Mouse (Mus musculus): ENCODE data around the gene St3gal4. TPM values are rescaled to one million over a fixed set of nuclear protein-coding genes. Genes with fewer than 3 reads are reported as not detected.

St3gal4 gene
- polyA plus RNA-seq, 1 experiment: 6.7 TPM

DNA sequence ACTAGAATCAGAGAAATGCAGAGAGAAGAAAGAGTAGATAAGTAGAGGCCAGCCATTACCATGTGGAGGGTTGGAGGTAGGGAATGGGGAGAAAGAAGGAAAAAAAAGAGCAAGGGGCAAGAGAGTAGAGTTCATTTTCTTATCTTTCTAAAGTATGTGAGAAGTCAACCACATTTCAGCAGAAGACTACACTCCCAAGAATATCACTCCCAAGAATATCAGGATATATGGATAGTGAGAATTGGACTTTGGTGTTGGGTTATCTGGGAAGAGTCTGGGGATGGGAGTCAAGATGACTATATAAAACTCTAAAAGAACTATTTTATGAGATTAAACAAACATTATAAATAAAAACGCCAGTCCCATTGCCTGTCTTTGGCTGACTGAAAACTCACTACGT lies 26.2 kb downstream of the St3gal4 start:
- TF ChIP-seq POLR2A (IDR thresholded peaks at IDR 0.05; ENCODE audit: control insufficient read depth, low read depth, low read length): no peak
- no peak for TF ChIP-seq CTCF (IDR thresholded peaks at IDR 0.05; ENCODE audit: control insufficient read depth, insufficient read depth, insufficient replicate concordance, low read depth, low read length)
- H3K27me3 ChIP-seq (ENCODE audit: control insufficient read depth, insufficient read depth, low read length): no peaks in the 10 kb centered on the region

DNA sequence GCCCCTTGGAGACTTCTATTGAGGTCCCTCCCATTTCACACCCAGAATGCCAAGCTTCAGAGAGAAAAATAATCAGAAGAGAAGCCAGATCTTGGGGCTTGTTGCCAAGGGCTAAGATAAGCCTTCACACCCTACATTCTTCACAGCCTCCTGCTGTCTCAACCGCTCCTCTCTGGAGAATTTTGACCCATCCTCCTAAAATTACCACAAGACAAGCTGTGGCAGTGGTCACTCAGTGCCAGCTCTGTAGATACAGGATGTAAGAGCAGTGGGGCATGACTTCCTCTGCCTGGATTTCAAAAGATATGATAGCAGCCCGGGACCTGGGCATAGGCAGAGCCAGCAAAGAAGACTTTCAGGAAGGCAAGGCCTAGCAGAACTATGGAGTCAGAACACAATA lies 57.6 kb downstream of the St3gal4 start:
- no peaks in the 10 kb centered on the region for H3K27me3 ChIP-seq (ENCODE audit: control insufficient read depth, insufficient read depth, low read length)
- H3K4me3 ChIP-seq (ENCODE audit: control insufficient read depth, low read depth, low read length): no peak overlapping the region
- no peaks in the 10 kb centered on the region for H3K36me3 ChIP-seq (ENCODE audit: control insufficient read depth, insufficient read depth, low read length)
- no peak overlapping the region for H3K27ac ChIP-seq (ENCODE audit: control insufficient read depth, insufficient read depth, low read depth, low read length)
- H3K4me1 ChIP-seq (ENCODE audit: control insufficient read depth, insufficient read depth, low read length): no peaks in the 10 kb centered on the region
- no peak for TF ChIP-seq POLR2A (IDR thresholded peaks at IDR 0.05; ENCODE audit: control insufficient read depth, low read depth, low read length)
- no peak for TF ChIP-seq CTCF (IDR thresholded peaks at IDR 0.05; ENCODE audit: control insufficient read depth, insufficient read depth, insufficient replicate concordance, low read depth, low read length)

More for the DNA sequence above, 26.2 kb downstream of the St3gal4 start:
- no peak overlapping the region for H3K27ac ChIP-seq (ENCODE audit: control insufficient read depth, insufficient read depth, low read depth, low read length)
- H3K4me3 ChIP-seq (ENCODE audit: control insufficient read depth, low read depth, low read length): no peak overlapping the region
- H3K4me1 ChIP-seq (ENCODE audit: control insufficient read depth, insufficient read depth, low read length): no peaks in the 10 kb centered on the region
- no peaks in the 10 kb centered on the region for H3K36me3 ChIP-seq (ENCODE audit: control insufficient read depth, insufficient read depth, low read length)

GRCm38 (mm10) chr9:35059881-35060280 lies 59.2 kb downstream of the St3gal4 start:
- Histone ChIP-seq H3K4me3 (ENCODE audit: control insufficient read depth, low read depth, low read length) (no peak overlapping the region), H3K36me3 (ENCODE audit: control insufficient read depth, insufficient read depth, low read length) (no peaks in the 10 kb centered on the region), H3K27me3 (ENCODE audit: control insufficient read depth, insufficient read depth, low read length) (no peaks in the 10 kb centered on the region), H3K27ac (ENCODE audit: control insufficient read depth, insufficient read depth, low read depth, low read length) (no peak overlapping the region), H3K4me1 (ENCODE audit: control insufficient read depth, insufficient read depth, low read length) (no peaks in the 10 kb centered on the region; the same call in 1 of the 2 replicates)
- TF ChIP-seq CTCF (IDR thresholded peaks at IDR 0.05; ENCODE audit: control insufficient read depth, insufficient read depth, insufficient replicate concordance, low read depth, low read length) (no peak), POLR2A (IDR thresholded peaks at IDR 0.05; ENCODE audit: control insufficient read depth, low read depth, low read length) (no peak)

DNA sequence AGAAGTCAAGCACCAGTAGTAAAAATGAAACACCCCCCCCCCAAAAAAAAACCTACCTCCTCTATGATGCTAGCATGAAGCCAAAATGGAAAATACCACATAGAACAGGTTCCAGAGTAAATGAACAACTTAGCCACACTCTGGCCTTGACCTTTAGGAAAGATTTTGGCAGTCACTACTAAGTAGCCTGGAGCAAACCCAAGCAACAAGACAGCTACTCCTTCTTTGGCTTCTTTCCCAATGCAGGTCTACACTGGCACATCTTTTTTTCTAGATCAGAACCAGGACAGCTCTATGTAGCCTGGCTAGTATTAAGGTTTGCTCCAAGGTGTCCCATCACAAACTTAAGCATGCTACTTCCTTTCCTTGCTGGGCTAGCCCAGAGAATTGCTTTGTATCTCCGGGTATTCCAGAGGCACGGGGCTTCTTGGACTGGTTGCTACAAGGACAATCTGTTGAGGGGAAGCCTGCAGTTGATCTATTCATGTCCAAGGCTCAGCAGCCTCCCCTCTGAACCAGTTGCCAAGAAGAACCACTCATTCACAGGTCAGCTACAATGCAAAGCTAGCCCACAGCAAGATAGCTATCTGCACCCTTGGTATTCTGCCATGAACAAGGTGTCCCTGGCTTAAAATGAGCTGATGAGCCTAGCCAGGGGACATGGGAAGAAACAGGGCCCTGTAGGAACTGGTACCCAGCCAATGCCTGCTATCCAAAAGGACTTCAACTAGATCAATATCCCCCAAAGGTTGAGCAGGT lies 60.3 kb downstream of the St3gal4 start:
- Histone ChIP-seq H3K27me3 (ENCODE audit: control insufficient read depth, insufficient read depth, low read length) (no peaks in the 10 kb centered on the region), H3K27ac (ENCODE audit: control insufficient read depth, insufficient read depth, low read depth, low read length) (no peak overlapping the region), H3K4me3 (ENCODE audit: control insufficient read depth, low read depth, low read length) (no peak overlapping the region), H3K36me3 (ENCODE audit: control insufficient read depth, insufficient read depth, low read length) (no peaks in the 10 kb centered on the region), H3K4me1 (ENCODE audit: control insufficient read depth, insufficient read depth, low read length) (no peaks in the 10 kb centered on the region; the same call in 1 of the 2 replicates)
- TF ChIP-seq POLR2A (IDR thresholded peaks at IDR 0.05; ENCODE audit: control insufficient read depth, low read depth, low read length) (no peak), CTCF (IDR thresholded peaks at IDR 0.05; ENCODE audit: control insufficient read depth, insufficient read depth, insufficient replicate concordance, low read depth, low read length) (no peak)

- H3K4me3 ChIP-seq (ENCODE audit: control insufficient read depth, low read depth, low read length): no peak overlapping the region
- H3K27me3 ChIP-seq (ENCODE audit: control insufficient read depth, insufficient read depth, low read length): no peaks in the 10 kb centered on the region
- H3K27ac ChIP-seq (ENCODE audit: control insufficient read depth, insufficient read depth, low read depth, low read length): no peak overlapping the region
- no peaks in the 10 kb centered on the region for H3K36me3 ChIP-seq (ENCODE audit: control insufficient read depth, insufficient read depth, low read length)
- TF ChIP-seq POLR2A (IDR thresholded peaks at IDR 0.05; ENCODE audit: control insufficient read depth, low read depth, low read length) (no peak), CTCF (IDR thresholded peaks at IDR 0.05; ENCODE audit: control insufficient read depth, insufficient read depth, insufficient replicate concordance, low read depth, low read length) (no peak)
- peaks cover 1% of the 10 kb centered on the region; the same call in 1 of the 2 replicates for H3K4me1 ChIP-seq (ENCODE audit: control insufficient read depth, insufficient read depth, low read length)
Measured at GRCm38 (mm10) chr9:35058186-35058585, 60.9 kb downstream of the St3gal4 start.

DNA sequence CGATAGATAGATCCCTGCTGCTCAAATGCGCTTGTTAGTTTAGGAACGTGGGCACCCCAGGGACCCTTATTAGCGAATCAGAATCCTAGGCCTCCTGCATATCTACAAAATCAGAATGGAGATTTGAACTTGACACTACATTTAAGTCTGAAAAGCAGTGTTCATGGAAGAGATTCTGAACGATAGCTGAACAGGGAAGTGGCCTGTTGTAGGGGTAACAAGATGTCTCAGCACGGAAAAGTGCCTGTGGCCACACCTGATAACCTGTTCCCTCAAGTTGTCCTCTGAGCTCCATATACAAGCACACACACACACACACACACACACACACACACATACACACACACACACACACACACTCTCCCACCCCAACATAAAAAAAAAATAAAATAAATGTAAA lies 61.4 kb downstream of the St3gal4 start:
- Histone ChIP-seq H3K4me3 (ENCODE audit: control insufficient read depth, low read depth, low read length) (no peak overlapping the region), H3K27ac (ENCODE audit: control insufficient read depth, insufficient read depth, low read depth, low read length) (no peak overlapping the region), H3K36me3 (ENCODE audit: control insufficient read depth, insufficient read depth, low read length) (no peaks in the 10 kb centered on the region), H3K4me1 (ENCODE audit: control insufficient read depth, insufficient read depth, low read length) (peaks cover 3% of the 10 kb centered on the region), H3K27me3 (ENCODE audit: control insufficient read depth, insufficient read depth, low read length) (no peaks in the 10 kb centered on the region)
- TF ChIP-seq CTCF (IDR thresholded peaks at IDR 0.05; ENCODE audit: control insufficient read depth, insufficient read depth, insufficient replicate concordance, low read depth, low read length) (no peak), POLR2A (IDR thresholded peaks at IDR 0.05; ENCODE audit: control insufficient read depth, low read depth, low read length) (no peak)

DNA sequence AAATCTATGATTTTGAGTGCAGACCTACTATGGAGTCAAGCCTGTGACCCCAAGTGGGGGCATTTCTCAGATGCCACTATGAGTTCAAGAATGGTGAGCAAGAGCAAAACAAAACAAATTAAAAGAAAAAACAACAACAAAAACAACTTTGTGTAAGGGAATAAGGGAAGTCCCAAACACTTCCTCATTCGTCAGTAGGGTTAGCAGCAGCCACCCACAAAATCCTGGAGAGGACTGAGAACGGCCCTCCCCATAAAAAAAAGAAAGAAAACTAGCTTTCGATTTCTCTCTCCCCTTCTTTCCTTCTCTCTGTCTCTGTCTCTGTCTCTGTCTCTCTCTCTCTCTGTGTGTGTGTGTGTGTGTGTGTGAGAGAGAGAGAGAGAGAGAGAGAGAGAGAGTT lies 62.5 kb downstream of the St3gal4 start:
- no peaks in the 10 kb centered on the region for H3K27me3 ChIP-seq (ENCODE audit: control insufficient read depth, insufficient read depth, low read length)

More for the DNA sequence above, 62.5 kb downstream of the St3gal4 start:
- Histone ChIP-seq H3K4me3 (ENCODE audit: control insufficient read depth, low read depth, low read length) (no peak overlapping the region), H3K4me1 (ENCODE audit: control insufficient read depth, insufficient read depth, low read length) (peaks cover 4% of the 10 kb centered on the region), H3K27ac (ENCODE audit: control insufficient read depth, insufficient read depth, low read depth, low read length) (no peak overlapping the region), H3K36me3 (ENCODE audit: control insufficient read depth, insufficient read depth, low read length) (no peaks in the 10 kb centered on the region)
- TF ChIP-seq CTCF (IDR thresholded peaks at IDR 0.05; ENCODE audit: control insufficient read depth, insufficient read depth, insufficient replicate concordance, low read depth, low read length): no peak
- no peak for TF ChIP-seq POLR2A (IDR thresholded peaks at IDR 0.05; ENCODE audit: control insufficient read depth, low read depth, low read length)

All from testis, adult 2 months (tissue).